Mouse (Mus musculus): ENCODE measurements around the gene Pan2.
"Not testable (repeated sequence)": the region's sequence is repeated elsewhere in the genome, so short reads cannot be mapped to it uniquely, and the experiment has no call there.

DNA sequence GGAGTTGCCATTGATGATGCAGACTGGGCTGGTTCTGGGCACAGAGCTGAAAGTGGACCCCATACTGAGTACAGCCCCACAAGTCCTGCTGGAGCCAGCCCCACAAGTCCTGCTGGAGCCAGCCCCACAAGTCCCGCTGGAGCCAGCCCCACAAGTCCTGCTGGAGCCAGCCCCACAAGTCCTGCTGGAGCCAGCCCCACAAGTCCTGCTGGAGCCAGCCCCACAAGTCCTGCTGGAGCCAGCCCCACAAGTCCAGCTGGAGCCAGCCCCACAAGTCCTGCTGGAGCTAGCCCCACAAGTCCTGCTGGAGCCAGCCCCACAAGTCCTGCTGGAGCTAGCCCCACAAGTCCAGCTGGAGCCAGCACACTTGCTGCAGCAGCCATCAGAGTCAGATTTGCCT lies 12.5 kb upstream of the Pan2 start:
- TF ChIP-seq MYOG (IDR thresholded peaks at IDR 0.05; ENCODE audit: control insufficient read depth, extremely low read depth, insufficient read length); CTCF (IDR thresholded peaks at IDR 0.05; ENCODE audit: control insufficient read depth, insufficient read depth, insufficient read length); USF1 (IDR thresholded peaks at IDR 0.05; ENCODE audit: low read depth); CEBPB (IDR thresholded peaks at IDR 0.05; ENCODE audit: low read depth); MAX (IDR thresholded peaks at IDR 0.05); MYOD1 (IDR thresholded peaks at IDR 0.05; ENCODE audit: control insufficient read depth, insufficient read length, low read depth): not testable (repeated sequence)

All from C2C12 (cell line).